Mouse (Mus musculus) intestine, embryonic 15.5 days (tissue): ENCODE measurements around the gene Nde1. TPM values are rescaled to one million over a fixed set of nuclear protein-coding genes. Genes with fewer than 3 reads are reported as not detected.
"Not testable (repeated sequence)": the region's sequence is repeated elsewhere in the genome, so short reads cannot be mapped to it uniquely, and the experiment has no call there.

Source experiments
- ATAC-seq: fragments of 200-750 bp; cut with Nextera tagmentation; 2 replicates; pipeline ENCODE4 v1.8.0; 2017; ENCODE audit warnings: moderate TSS enrichment, moderate library complexity
- H3K27ac ChIP-seq: fragments of 300-500 bp; sonication (generic); 2 replicates; pipeline ENCODE4 v1.5.1; 2015; ENCODE audit warnings: mild to moderate bottlenecking, inconsistent platforms
- H3K27me3 ChIP-seq: fragments of 300-500 bp; sonication (generic); replicated peaks from 2 replicates; pipeline ENCODE4 v1.6.1; 2015; ENCODE audit warnings: inconsistent platforms
- H3K36me3 ChIP-seq: fragments of 300-500 bp; sonication (generic); 2 replicates; pipeline ENCODE4 v1.6.1; 2015; ENCODE audit warnings: inconsistent platforms
- H3K4me1 ChIP-seq: fragments of 300-500 bp; sonication (generic); replicated peaks from 2 replicates; pipeline ENCODE4 v1.6.1; 2015; ENCODE audit warnings: inconsistent platforms
- H3K4me2 ChIP-seq: fragments of 300-500 bp; sonication (generic); replicated peaks from 2 replicates; pipeline ENCODE4 v1.6.1; 2015; ENCODE audit warnings: mild to moderate bottlenecking, inconsistent platforms
- H3K4me3 ChIP-seq: fragments of 300-500 bp; sonication (generic); replicated peaks from 2 replicates; pipeline ENCODE4 v1.5.1; 2015; ENCODE audit warnings: inconsistent platforms
- H3K9ac ChIP-seq: fragments of 300-500 bp; sonication (generic); 2 replicates; pipeline ENCODE4 v1.6.1; 2015; ENCODE audit warnings: inconsistent platforms
- H3K9me3 ChIP-seq: fragments of 300-500 bp; sonication (generic); 2 replicates; pipeline ENCODE4 v1.6.1; 2016; ENCODE audit warnings: inconsistent platforms
- WGBS: fragments of 180-500 bp; shearing (Covaris S2); methylation state at CpG from one replicate; pipeline ENCODE4 v1.1.7; 2015; 5-methylcytosine and 5-hydroxymethylcytosine counted together
- polyA plus RNA-seq: library from polyadenylated mRNA; unstranded; fragments of >200 nt; fragmentation: Nextera tagmentation; extraction: Ambion mirVana; gene quantifications from 2 replicates; pipeline ENCODE4 v1.2.1, GENCODE M21; 2015

Nde1 gene
- polyA plus RNA-seq, 1 experiment from 2014 or later, result 70.0 TPM

DNA sequence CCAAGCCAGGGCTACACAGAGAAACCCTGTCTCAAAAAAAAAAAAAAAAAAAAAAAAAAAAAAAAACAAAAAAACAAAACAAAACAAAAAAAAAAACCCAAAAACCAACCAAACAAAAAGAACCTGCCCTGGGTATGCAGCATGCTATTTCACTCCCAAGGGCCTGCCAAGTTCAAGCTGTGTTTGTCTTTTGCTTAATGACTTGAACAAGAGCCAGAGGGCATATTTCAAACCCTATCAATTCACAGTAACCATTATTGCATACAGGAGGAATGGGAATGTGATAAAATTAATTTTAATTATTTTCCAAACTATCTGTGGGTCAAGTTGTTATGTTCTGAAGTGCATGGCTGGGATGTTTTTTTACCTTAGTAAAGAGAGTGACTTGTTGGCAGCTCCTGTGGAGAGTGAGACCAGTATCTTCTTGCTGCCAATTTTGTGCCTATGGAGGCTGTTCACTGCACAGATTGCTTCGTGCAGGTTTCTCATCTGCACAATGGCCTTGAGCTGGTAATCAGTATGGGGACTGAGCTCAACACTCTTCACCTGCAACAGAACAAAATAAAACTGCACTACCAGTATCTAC, 25.0 kb upstream of the Nde1 start:
- 89% methylated on average over 1 of the region's 1 CpGs for WGBS
- Histone ChIP-seq H3K9ac (no peak overlapping the region), H3K9me3 (no peaks in the 10 kb centered on the region), H3K4me1 (no peaks in the 10 kb centered on the region), H3K36me3 (peaks cover 27% of the 10 kb centered on the region; the same call in 1 of the 2 replicates), H3K27me3 (no peaks in the 10 kb centered on the region), H3K4me2 (no peak overlapping the region), H3K27ac (no peak overlapping the region), H3K4me3 (no peak overlapping the region)
- no peak for ATAC-seq

DNA sequence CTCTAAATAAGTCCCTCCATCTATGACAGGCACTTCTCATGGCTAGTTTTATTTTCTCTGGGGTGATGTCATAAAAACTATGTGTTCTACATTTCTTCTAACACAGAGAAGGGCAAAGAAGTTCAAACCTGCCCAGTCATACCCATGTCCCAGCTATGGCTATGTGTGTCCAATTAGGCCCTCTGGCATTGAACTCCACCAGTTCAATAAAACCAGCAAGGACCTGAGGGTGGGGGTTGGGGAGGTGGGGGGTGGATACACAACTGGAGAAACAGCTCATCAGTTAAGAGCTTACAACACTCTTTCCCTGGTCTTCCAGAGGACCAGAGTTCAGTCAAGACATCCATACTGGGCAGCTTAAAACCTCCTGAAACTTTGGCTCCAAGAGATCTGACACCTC, 24.0 kb upstream of the Nde1 start:
- H3K4me2 ChIP-seq, result no peak overlapping the region
- H3K36me3 ChIP-seq, result peaks cover 28% of the 10 kb centered on the region
- H3K9ac ChIP-seq, result no peak overlapping the region
- no peak overlapping the region for H3K4me3 ChIP-seq
- no peak for ATAC-seq
- H3K27me3 ChIP-seq, result no peaks in the 10 kb centered on the region
- no peaks in the 10 kb centered on the region for H3K4me1 ChIP-seq
- H3K9me3 ChIP-seq, result no peaks in the 10 kb centered on the region
- no peak overlapping the region for H3K27ac ChIP-seq

DNA sequence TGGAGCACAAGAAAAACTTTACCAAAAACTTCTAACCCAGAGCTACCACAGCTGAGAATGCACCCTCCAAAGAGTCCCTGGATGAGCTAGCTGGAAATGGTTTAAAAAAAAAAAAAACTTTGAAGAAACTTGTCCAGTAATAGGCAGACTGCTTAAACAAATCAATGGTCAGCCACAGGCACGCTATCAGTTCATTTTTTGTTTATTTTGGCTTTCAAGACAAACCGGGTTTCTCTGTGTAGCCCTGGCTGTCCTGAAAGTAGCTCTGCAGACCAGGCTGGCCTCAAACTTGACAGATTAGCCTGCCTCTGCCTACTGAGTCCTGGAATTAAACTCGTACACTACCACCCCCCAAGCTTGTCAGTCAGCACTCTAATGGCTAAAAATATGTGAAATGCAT, 19.8 kb upstream of the Nde1 start:
- Histone ChIP-seq H3K4me3 (no peak overlapping the region), H3K27me3 (no peaks in the 10 kb centered on the region), H3K4me2 (no peak overlapping the region), H3K27ac (no peak overlapping the region), H3K9me3 (no peaks in the 10 kb centered on the region), H3K4me1 (no peaks in the 10 kb centered on the region), H3K9ac (no peak overlapping the region), H3K36me3 (peaks cover 39% of the 10 kb centered on the region)
- ATAC-seq, result no peak
- 66% methylated on average over 3 of the region's 3 CpGs for whole genome bisulfite sequencing

DNA sequence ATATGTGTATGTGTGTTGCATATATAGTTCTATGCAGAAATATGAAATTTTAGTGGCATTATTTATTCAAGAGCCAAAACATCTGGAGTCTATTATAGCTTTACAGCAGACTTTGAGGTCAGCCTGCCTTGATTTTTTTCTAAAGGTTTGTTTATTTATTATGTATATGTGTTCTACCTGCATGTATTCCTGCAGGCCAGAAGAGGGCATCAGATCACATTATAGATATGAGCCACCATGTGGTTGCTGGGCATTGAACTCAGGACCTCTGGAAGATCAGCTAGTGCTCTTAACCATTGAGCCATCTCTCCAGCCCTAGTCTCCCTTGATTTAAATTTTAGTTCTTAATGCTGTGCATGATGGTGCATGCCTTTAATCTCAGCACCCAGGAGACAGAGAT, 15.4 kb upstream of the Nde1 start:
- ATAC-seq, result no peak
- Histone ChIP-seq H3K36me3 (peaks cover 29% of the 10 kb centered on the region), H3K27me3 (no peaks in the 10 kb centered on the region), H3K4me3 (no peak overlapping the region), H3K27ac (no peak overlapping the region), H3K9me3 (no peaks in the 10 kb centered on the region), H3K9ac (no peak overlapping the region), H3K4me1 (no peaks in the 10 kb centered on the region), H3K4me2 (no peak overlapping the region)

DNA sequence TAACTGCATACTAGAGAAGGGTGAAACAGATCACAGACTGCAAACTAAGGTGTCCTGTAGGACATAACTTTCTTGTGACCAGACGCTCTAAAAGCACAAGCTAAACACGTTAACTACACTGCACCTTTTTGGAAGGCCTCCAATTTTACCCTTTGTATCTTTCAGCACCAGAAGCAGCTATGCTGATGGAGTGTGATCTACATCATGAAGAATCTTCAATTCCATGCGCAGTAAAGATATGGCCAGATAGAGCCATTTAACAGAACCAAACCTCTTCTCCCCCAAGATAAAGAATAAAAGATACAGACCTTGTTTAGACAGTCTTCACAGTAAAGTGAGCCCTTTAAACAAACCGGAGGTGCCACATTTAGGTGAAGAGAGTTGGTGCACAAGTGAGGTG, 11.4 kb upstream of the Nde1 start:
- no peak overlapping the region for H3K9ac ChIP-seq
- H3K36me3 ChIP-seq, result peaks cover 16% of the 10 kb centered on the region
- H3K9me3 ChIP-seq, result no peaks in the 10 kb centered on the region
- H3K4me1 ChIP-seq, result no peaks in the 10 kb centered on the region
- H3K27ac ChIP-seq, result no peak overlapping the region
- WGBS, result 91% methylated on average over 4 of the region's 4 CpGs
- no peak overlapping the region for H3K4me2 ChIP-seq
- H3K4me3 ChIP-seq, result no peak overlapping the region
- H3K27me3 ChIP-seq, result no peaks in the 10 kb centered on the region
- no peak for ATAC-seq

DNA sequence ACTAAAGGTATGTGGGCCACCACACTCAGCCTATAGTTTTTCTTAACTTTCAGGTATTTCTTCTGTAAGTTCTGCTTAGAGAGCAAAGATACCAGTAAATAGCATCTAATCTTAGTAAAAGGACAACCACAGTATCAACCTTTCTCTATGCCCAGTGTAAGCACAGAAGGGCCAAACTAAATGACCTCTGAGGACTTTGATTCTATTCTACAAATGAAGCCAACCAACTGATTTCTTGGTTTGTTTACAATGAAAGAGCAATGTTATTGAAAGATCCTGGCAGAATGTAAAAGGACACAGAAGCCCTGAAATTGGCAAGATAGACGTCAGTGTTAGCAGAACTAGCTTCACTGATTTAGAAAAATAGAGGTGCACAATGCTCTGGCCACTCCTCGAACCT, 7.4 kb upstream of the Nde1 start:
- H3K9ac ChIP-seq, H3K27me3 ChIP-seq, H3K36me3 ChIP-seq, H3K4me1 ChIP-seq, H3K4me3 ChIP-seq, H3K9me3 ChIP-seq, H3K4me2 ChIP-seq, ATAC-seq, H3K27ac ChIP-seq: not testable (repeated sequence)
- 63% methylated on average over 1 of the region's 2 CpGs for WGBS

DNA sequence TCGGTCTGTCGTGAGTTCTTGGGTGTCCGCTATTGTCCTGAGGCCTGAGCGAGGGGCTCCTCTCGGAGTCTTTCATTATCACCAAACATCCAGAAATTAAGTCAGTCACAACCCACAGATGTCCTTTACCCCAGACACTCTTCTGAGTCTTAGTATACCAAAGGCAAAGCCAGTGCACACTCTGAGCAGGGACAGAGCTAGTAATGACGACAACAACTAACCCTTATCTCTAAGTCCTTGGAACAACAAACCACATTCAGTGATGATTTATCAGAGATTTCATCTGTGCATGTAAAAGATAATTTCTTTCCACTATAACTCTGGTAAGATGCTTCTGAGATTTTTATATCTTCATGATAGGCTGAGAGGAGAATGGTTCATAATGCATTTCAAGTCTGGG, 6.8 kb upstream of the Nde1 start:
- Histone ChIP-seq H3K27ac (no peak overlapping the region), H3K9ac (no peak overlapping the region), H3K27me3 (no peaks in the 10 kb centered on the region), H3K4me2 (no peak overlapping the region), H3K9me3 (no peaks in the 10 kb centered on the region), H3K4me3 (no peak overlapping the region), H3K4me1 (peaks cover 6% of the 10 kb centered on the region; the same call in 1 of the 2 replicates), H3K36me3 (peaks cover 9% of the 10 kb centered on the region)
- WGBS, result 90% methylated on average over 6 of the region's 6 CpGs
- no peak for ATAC-seq

DNA sequence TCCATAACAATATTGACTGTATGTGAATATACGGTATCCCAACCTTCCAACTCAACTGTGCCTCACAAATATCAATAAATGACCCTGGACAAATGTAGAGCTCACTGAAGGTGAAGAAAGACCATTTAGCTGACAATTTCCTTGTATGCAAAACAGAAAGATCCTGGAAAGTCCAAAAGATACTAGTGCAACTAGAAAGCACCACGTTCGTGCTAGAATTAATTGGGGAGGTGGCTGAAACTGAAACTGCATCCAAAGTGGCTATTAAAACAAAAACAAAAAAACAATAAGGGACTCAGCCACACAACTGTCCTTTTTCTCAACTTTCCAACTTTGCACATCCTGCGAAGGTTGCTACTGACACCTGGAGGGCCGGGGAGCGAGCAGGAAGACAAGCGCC, 4.5 kb upstream of the Nde1 start:
- Histone ChIP-seq H3K9ac (peak overlapping the region; percentile 76), H3K4me2 (peak overlapping the region; percentile 61), H3K4me1 (peaks cover 8% of the 10 kb centered on the region; the same call in 1 of the 2 replicates), H3K4me3 (peak overlapping the region; percentile 72), H3K9me3 (no peaks in the 10 kb centered on the region), H3K36me3 (no peaks in the 10 kb centered on the region; the same call in 1 of the 2 replicates), H3K27ac (peak overlapping the region; percentile 70), H3K27me3 (no peaks in the 10 kb centered on the region)
- 7% methylated on average over 7 of the region's 7 CpGs for WGBS
- ATAC-seq, result no peak

DNA sequence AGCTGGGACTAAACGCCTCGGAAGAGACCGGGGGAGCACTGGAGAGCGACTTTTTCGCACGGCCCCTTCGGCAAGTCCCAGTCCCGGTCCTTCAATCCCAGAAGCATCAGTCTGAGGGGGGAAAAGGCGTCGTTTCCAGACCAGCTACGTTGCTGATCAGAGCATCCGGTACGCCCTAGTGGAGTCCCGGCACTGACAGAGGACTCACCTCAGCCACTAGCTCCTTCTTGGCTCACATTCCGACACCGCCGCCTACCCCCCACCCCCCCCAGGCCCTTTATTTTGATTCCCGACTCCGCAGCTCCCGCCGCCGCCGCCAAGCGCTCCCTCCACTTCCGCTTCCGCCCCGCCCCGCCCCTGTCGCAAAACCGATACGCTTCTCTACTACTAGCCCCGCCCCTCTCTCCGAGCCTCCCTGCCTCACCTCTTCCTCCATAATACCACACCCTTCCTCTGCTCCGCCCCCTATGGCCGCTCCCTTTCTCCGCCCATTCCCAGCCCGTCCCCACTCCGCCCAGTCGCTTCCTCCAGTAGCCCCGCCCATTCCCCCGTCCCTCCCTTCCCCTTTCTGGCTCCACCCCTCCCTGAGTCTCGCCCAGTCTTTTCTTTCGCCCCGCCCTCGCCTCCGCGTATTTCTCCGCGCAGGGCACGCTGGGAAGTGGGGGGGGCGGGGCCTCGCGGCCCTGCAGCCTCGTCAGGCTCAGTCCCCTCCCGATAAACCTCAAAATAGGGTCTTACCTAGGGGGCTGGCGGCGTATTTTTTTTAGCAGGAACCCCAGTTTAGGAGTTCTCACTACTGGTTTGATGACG, 3.9 kb upstream of the Nde1 start:
- Histone ChIP-seq H3K9ac (peak overlapping the region; percentile 76), H3K4me2 (peak overlapping the region; percentile 61), H3K4me3 (peak overlapping the region; percentile 72), H3K27me3 (no peaks in the 10 kb centered on the region), H3K27ac (peak overlapping the region; percentile 94), H3K9me3 (no peaks in the 10 kb centered on the region), H3K4me1 (peaks cover 11% of the 10 kb centered on the region), H3K36me3 (no peaks in the 10 kb centered on the region)
- under 1% methylated on average over 56 of the region's 58 CpGs for WGBS
- ATAC-seq, result peak; percentile 92

DNA sequence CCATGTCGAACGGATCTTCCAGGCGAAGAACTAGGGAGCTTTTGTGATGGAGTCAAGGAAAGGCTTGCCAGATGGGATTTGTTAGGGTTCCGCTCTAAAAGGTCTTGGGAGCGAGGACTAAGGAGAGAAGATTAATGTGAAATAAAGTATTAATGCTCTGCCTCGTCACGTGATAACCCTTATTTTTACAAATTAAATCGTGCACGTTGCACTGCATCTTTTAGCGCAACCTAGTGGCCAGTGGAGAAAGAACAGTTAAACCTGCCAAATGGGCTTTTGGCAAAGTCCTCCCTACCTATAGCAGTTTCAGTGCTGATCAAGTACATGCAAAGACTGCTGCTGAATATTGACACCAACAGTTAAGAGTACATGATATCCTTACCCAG, 3.3 kb upstream of the Nde1 start:
- Histone ChIP-seq H3K36me3 (no peaks in the 10 kb centered on the region), H3K9ac (peak overlapping the region; percentile 68), H3K9me3 (no peaks in the 10 kb centered on the region), H3K4me1 (peaks cover 15% of the 10 kb centered on the region), H3K4me2 (peak overlapping the region; percentile 60), H3K27ac (peak overlapping the region; percentile 94), H3K4me3 (peak overlapping the region; percentile 72), H3K27me3 (no peaks in the 10 kb centered on the region)
- under 1% methylated on average over 10 of the region's 10 CpGs for WGBS
- ATAC-seq, result peak; percentile 11

DNA sequence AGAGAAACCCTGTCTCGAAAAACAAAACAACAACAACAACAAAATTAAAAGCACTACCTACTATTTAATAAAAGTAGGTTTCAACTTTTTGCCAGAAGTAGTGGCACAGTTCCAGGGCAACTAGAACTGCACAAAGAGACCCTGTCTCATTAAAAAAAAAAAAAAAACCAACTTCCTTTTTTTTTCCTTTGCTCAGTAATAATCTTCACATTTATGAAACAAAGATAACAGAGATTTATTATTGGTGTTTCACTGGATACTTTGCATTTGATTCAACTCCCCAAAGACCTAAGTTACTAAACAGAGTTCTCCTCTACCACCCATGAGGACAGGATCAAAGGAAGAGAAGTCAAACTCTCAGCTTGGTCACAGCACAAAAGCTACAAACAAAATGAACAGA, 2.1 kb upstream of the Nde1 start:
- no peak overlapping the region for H3K27ac ChIP-seq
- 73% methylated on average over 1 of the region's 1 CpGs for WGBS
- ATAC-seq, result no peak

DNA sequence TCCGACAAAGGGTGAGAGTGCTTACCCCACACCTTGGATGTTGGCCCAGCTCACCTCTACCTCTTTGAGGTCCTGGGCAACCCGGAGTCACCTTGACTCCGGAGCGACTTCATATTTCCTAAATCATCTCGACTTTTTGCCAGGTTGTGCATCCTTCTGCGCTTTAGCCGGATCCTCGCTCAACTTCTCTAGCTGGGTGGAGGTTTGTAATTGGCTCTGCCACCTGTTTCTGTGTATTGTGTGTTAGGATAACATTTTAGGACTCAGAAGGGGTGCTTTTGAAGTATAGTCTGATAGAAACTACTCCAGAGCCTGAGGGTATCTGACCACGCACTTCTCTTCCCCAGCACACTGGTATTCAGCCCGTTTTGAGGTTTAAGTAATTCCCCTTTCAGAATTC, 656 bp downstream of the Nde1 start:
- peak overlapping the region; percentile 70 for H3K27ac ChIP-seq
- no peaks in the 10 kb centered on the region for H3K9me3 ChIP-seq
- no peaks in the 10 kb centered on the region for H3K27me3 ChIP-seq
- peak overlapping the region; percentile 79 for H3K4me2 ChIP-seq
- H3K36me3 ChIP-seq, result no peaks in the 10 kb centered on the region
- peaks cover 16% of the 10 kb centered on the region; the same call in 1 of the 2 replicates for H3K4me1 ChIP-seq
- 2% methylated on average over 10 of the region's 10 CpGs for WGBS
- no peak for ATAC-seq
- peak overlapping the region; percentile 82 for H3K9ac ChIP-seq
- peak overlapping the region; percentile 73 for H3K4me3 ChIP-seq

More for the DNA sequence above, 2.1 kb upstream of the Nde1 start:
- H3K27me3 ChIP-seq, result no peaks in the 10 kb centered on the region
- peaks cover 22% of the 10 kb centered on the region for H3K4me1 ChIP-seq
- H3K4me2 ChIP-seq, result no peak overlapping the region
- no peak overlapping the region for H3K9ac ChIP-seq
- H3K9me3 ChIP-seq, result no peaks in the 10 kb centered on the region
- H3K4me3 ChIP-seq, result no peak overlapping the region
- no peaks in the 10 kb centered on the region for H3K36me3 ChIP-seq

DNA sequence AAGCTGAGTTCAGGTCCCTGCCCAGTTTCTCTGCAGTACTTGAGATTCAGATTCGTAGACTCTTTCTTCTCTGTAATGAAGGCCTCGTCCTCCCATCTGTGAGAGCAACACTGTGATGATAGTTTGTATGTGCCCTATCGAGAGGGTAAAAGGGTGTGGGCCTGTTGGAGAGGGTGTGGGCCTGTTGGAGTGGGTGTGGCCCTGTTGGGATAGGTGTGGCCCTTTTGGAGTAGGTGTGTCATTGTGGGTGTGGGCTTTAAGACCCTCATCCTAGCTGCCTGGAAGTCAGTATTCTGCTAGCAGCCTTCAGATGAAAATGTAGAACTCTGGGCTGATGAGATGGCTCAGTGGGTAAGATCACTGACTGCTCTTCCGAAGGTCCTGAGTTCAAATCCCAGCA, 3.4 kb downstream of the Nde1 start:
- Histone ChIP-seq H3K4me2 (no peak overlapping the region), H3K27me3 (no peaks in the 10 kb centered on the region), H3K9me3 (no peaks in the 10 kb centered on the region), H3K36me3 (peaks cover 20% of the 10 kb centered on the region), H3K4me1 (peaks cover 16% of the 10 kb centered on the region; the same call in 1 of the 2 replicates), H3K4me3 (no peak overlapping the region), H3K9ac (no peak overlapping the region), H3K27ac (no peak overlapping the region)
- ATAC-seq, result no peak
- 89% methylated on average over 4 of the region's 4 CpGs for WGBS
